10 mouse cellular contexts compared by ENCODE assay signal in the genomic region with DNA sequence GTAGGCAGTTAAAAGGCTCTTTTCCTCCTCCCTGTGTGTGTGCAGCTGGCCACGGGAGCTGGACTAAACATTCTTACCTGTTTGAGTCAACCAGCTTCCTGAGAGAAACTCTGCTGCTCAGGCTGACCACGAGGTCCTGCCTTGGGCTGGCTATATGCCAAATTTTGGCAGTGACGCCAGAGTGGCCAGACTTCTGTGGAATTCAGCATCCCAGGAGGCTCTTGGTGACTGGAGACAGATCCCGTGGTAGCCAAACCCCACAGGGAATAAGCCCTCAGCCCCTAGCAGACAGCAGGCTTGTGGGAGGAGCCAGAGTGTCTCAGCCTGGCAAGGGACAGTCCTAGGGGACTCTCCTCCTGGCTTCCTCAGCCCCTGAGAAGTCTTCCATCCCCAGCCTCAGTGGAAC. TPM values are rescaled to one million over a fixed set of nuclear protein-coding genes. Genes with fewer than 3 reads are reported as not detected.
A peak's percentile ranks its signal among the peaks of the same experiment; 100 is the strongest.
DNase-seq lines count a peak whose midpoint lies in the region; TF ChIP-seq lines count a peak whose summit lies in the region.
"Had no signal": no experiment of that assay in that cellular context is flagged by ENCODE, and none has a peak within 500 bp of the region (broad histone marks: within the 10 kb centered on the region; RNA-seq: fewer than 3 reads in every experiment).

No protein-coding gene starts in this region.

- no peak for TF ChIP-seq POLR2A in brain, embryonic 14.5 days (IDR thresholded peaks at IDR 0.05; ENCODE audit: borderline replicate concordance, extremely low read depth, insufficient read depth, insufficient read length, poor library complexity, severe bottlenecking)

- DNase-seq in embryo, embryonic 11.5 days (ENCODE audit: low read depth, low spot score), result peak; percentile 19
- no peak for DNase-seq in embryo, embryonic 10.5 days (ENCODE audit: low spot score)
- DNase-seq in brain, embryonic 14.5 days (ENCODE audit: low read depth), result peak; percentile 51
- DNase-seq in heart, adult 9 months (ENCODE audit: low spot score in 2 of 2), result peak; percentile 73 to 78
- peak; percentile 77 for DNase-seq in kidney, postnatal 14 days
- peak; percentile 26 for DNase-seq in retina, embryonic 14.5 days (ENCODE audit: low spot score)
- DNase-seq in right cerebral cortex, adult 18-20 months, result no peak
- DNase-seq in left cerebral cortex, adult 11 months (ENCODE audit: low spot score), result no peak

- no peak for TF ChIP-seq CTCF in brain, embryonic 14.5 days (IDR thresholded peaks at IDR 0.05; ENCODE audit: borderline replicate concordance, extremely low read depth, insufficient read depth, insufficient read length)

RNA-seq across cellular contexts. Expression of a gene that starts 19.9 kb away (rescaled TPM):
- polyA plus RNA-seq in brain, embryonic 14.5 days (2012; rRNA removed), result 1.9 and 5.7 TPM in 2 replicates

RNA-seq across cellular contexts. Expression of a gene that starts 44.7 kb away (rescaled TPM):
- not detected in 2 replicates for polyA plus RNA-seq in brain, embryonic 14.5 days (2012; rRNA removed)
- polyA plus RNA-seq: embryonic facial prominence, embryonic 15.5 days; neural tube, embryonic 11.5 days had no signal

Comparison
In these comparisons a context has a peak if more than half of its experiments do, and no peak if none do; other contexts are left out.
1. DNase-seq: peak in embryo, embryonic 11.5 days (single experiment), brain, embryonic 14.5 days (single experiment), heart, adult 9 months (2 of 2), kidney, postnatal 14 days (single experiment) and retina, embryonic 14.5 days (single experiment); none in embryo, embryonic 10.5 days (single experiment), right cerebral cortex, adult 18-20 months (single experiment) and left cerebral cortex, adult 11 months (single experiment).